Mouse (Mus musculus) skeletal muscle tissue, adult 2 months (tissue): ENCODE data around the gene Pxn.
"Not testable (repeated sequence)": the region's sequence is repeated elsewhere in the genome, so short reads cannot be mapped to it uniquely, and the experiment has no call there.

Experiments
- DNase-seq: peaks from one replicate; pipeline ENCODE4 v3.0.0-alpha.2; 2012; ENCODE audit warnings: low read depth, low spot score

Pxn gene

GRCm38 (mm10) chr5:115551386-115551785 is 44.9 kb downstream of the Pxn start:
- no peak for DNase-seq

GRCm38 (mm10) chr5:115551799-115552198 is 45.3 kb downstream of the Pxn start:
- DNase-seq = no peak

- DNase-seq = no peak
Observed at GRCm38 (mm10) chr5:115553801-115554420, 47.4 kb downstream of the Pxn start.

GRCm38 (mm10) chr5:115554536-115555291 is 48.2 kb downstream of the Pxn start:
- DNase-seq = no peak

GRCm38 (mm10) chr5:115556217-115556616 is 49.7 kb downstream of the Pxn start:
- peak; percentile 71 for DNase-seq

- DNase-seq = no peak
Observed at GRCm38 (mm10) chr5:115558182-115558794, 51.8 kb downstream of the Pxn start.

- DNase-seq = peak; percentile 100
Observed at GRCm38 (mm10) chr5:115559237-115560101, 53.0 kb downstream of the Pxn start, which contains the start of gene Rplp0. TSS of gene Rplp0 (plus strand) at chr5:115559467.

- no peak for DNase-seq
Observed at GRCm38 (mm10) chr5:115560336-115560905, 53.9 kb downstream of the Pxn start.

GRCm38 (mm10) chr5:115563771-115564585 is 57.5 kb downstream of the Pxn start:
- DNase-seq = no peak

GRCm38 (mm10) chr5:115564737-115565393 is 58.4 kb downstream of the Pxn start, which contains the start of gene Gcn1l1:
TSS of gene Gcn1l1 (plus strand) at chr5:115565254.
- DNase-seq = no peak

GRCm38 (mm10) chr5:115565403-115565802 is 58.9 kb downstream of the Pxn start:
- DNase-seq = no peak

- no peak for DNase-seq
Observed at GRCm38 (mm10) chr5:115568681-115569080, 62.2 kb downstream of the Pxn start.

- no peak for DNase-seq
Observed at GRCm38 (mm10) chr5:115569308-115569707, 62.8 kb downstream of the Pxn start.

GRCm38 (mm10) chr5:115569721-115570120 is 63.2 kb downstream of the Pxn start:
- DNase-seq = no peak

- DNase-seq = no peak
Observed at GRCm38 (mm10) chr5:115571086-115571485, 64.6 kb downstream of the Pxn start.

- no peak for DNase-seq
Observed at GRCm38 (mm10) chr5:115572679-115573535, 66.4 kb downstream of the Pxn start.

- peak; percentile 42 for DNase-seq
Observed at GRCm38 (mm10) chr5:115574992-115575391, 68.5 kb downstream of the Pxn start.

- not testable (repeated sequence) for DNase-seq
Observed at GRCm38 (mm10) chr5:115577686-115578085, 71.2 kb downstream of the Pxn start.

GRCm38 (mm10) chr5:115578922-115579321 is 72.4 kb downstream of the Pxn start:
- DNase-seq = no peak
